16 mouse cellular contexts compared by ENCODE assay signal in genomic region chr19:53856794-53857193, GRCm38 (mm10). TPM values are rescaled to one million over a fixed set of nuclear protein-coding genes. Genes with fewer than 3 reads are reported as not detected.
DNase-seq lines count a peak whose midpoint lies in the region; ATAC-seq and TF ChIP-seq lines count a peak whose summit lies in the region.
"Had no signal": no experiment of that assay in that cellular context is flagged by ENCODE, and none has a peak within 500 bp of the region (broad histone marks: within the 10 kb centered on the region; RNA-seq: fewer than 3 reads in every experiment).

No protein-coding gene starts in this region.

- no peak overlapping the region for H3K4me2 ChIP-seq in forebrain, embryonic 15.5 days (replicated peaks)
- H3K4me2 ChIP-seq in forebrain, embryonic 11.5 days (ENCODE audit: low read depth, low read length, severe bottlenecking): no peak overlapping the region
- no peak overlapping the region for H3K4me2 ChIP-seq in heart, postnatal 0 days (ENCODE audit: low read depth, low read length)
- H3K4me2 ChIP-seq: hindbrain, embryonic 12.5 days; limb, embryonic 13.5 days; midbrain, embryonic 13.5 days; neural tube, embryonic 12.5 days had no signal

- TF ChIP-seq EP300 in heart, postnatal 0 days (IDR thresholded peaks at IDR 0.05; ENCODE audit: low read depth): no peak

- 0 out of 2 replicates have a peak overlapping the region, but pooled peaks have one; percentile 2 for H3K9ac ChIP-seq in forebrain, embryonic 15.5 days (replicated peaks)
- no peak overlapping the region for H3K9ac ChIP-seq in forebrain, embryonic 11.5 days (ENCODE audit: low read length)
- no peak overlapping the region for H3K9ac ChIP-seq in heart, postnatal 0 days (replicated peaks; ENCODE audit: low read depth, low read length)
- H3K9ac ChIP-seq: hindbrain, embryonic 12.5 days; limb, embryonic 13.5 days; liver, postnatal 0 days; midbrain, embryonic 13.5 days; neural tube, embryonic 12.5 days had no signal

- no peaks in the 10 kb centered on the region for H3K9me3 ChIP-seq in forebrain, embryonic 15.5 days
- H3K9me3 ChIP-seq in forebrain, embryonic 11.5 days (ENCODE audit: control insufficient read depth, low read length): no peaks in the 10 kb centered on the region
- H3K9me3 ChIP-seq in heart, postnatal 0 days (replicated peaks; ENCODE audit: control insufficient read depth, low read length): no peaks in the 10 kb centered on the region
- H3K9me3 ChIP-seq: hindbrain, embryonic 12.5 days; limb, embryonic 13.5 days; midbrain, embryonic 13.5 days; neural tube, embryonic 12.5 days had no signal

- no peak for ATAC-seq in forebrain, embryonic 15.5 days (replicated peaks)
- no peak for ATAC-seq in forebrain, embryonic 11.5 days (replicated peaks; ENCODE audit: low FRiP score)
- 0 out of 2 replicates have a peak, but pooled peaks have one; percentile 19 for ATAC-seq in heart, postnatal 0 days (ENCODE audit: insufficient read depth, low read depth)
- ATAC-seq: liver, postnatal 0 days; midbrain, embryonic 13.5 days had no signal

- no peak overlapping the region for H3K27ac ChIP-seq in forebrain, embryonic 15.5 days (replicated peaks)
- no peak overlapping the region for H3K27ac ChIP-seq in forebrain, embryonic 11.5 days (ENCODE audit: low read depth, low read length)
- H3K27ac ChIP-seq in heart, postnatal 0 days (ENCODE audit: low read depth): peak overlapping the region; percentile 2; the same call in 1 of the 2 replicates
- H3K27ac ChIP-seq: hindbrain, embryonic 12.5 days; limb, embryonic 13.5 days; macrophage; midbrain, embryonic 13.5 days; neural tube, embryonic 12.5 days had no signal

- no peaks in the 10 kb centered on the region for H3K27me3 ChIP-seq in forebrain, embryonic 15.5 days
- H3K27me3 ChIP-seq in forebrain, embryonic 11.5 days (ENCODE audit: control insufficient read depth, insufficient read depth, low read length): no peaks in the 10 kb centered on the region
- H3K27me3 ChIP-seq in heart, postnatal 0 days (ENCODE audit: control insufficient read depth, insufficient read depth, low read length): no peaks in the 10 kb centered on the region
- H3K27me3 ChIP-seq: hindbrain, embryonic 12.5 days; limb, embryonic 13.5 days; midbrain, embryonic 13.5 days had no signal

- TF ChIP-seq CTCF in heart, postnatal 0 days (IDR thresholded peaks at IDR 0.05; ENCODE audit: low read depth): no peak

- no peak for DNase-seq in forebrain, embryonic 11.5 days (ENCODE audit: low spot score)
- DNase-seq in brain, adult 2 months (ENCODE audit: low read depth, low spot score): peak; percentile 43
- peak; percentile 51 to 78 for DNase-seq in gastrocnemius, adult 8-10 months (ENCODE audit: low spot score in 2 of 2)
- DNase-seq in heart, postnatal 0 days (ENCODE audit: low spot score): no peak
- DNase-seq in neural tube, embryonic 10.5 days (ENCODE audit: extremely low spot score, low spot score): no peak
- DNase-seq in cerebellum, adult 11-12 months: no peak
- DNase-seq: adrenal gland, adult 8-10 months; kidney, adult 2 months; liver, postnatal 0 days; thymus, postnatal 4 days had no signal

- no peak overlapping the region for H3K4me3 ChIP-seq in forebrain, embryonic 15.5 days
- no peak overlapping the region for H3K4me3 ChIP-seq in forebrain, embryonic 11.5 days (ENCODE audit: low read depth, low read length)
- no peak overlapping the region for H3K4me3 ChIP-seq in heart, postnatal 0 days (ENCODE audit: low read depth, low read length)
- H3K4me3 ChIP-seq: hindbrain, embryonic 12.5 days; limb, embryonic 13.5 days; midbrain, embryonic 13.5 days; neural tube, embryonic 12.5 days had no signal

- peaks cover 71% of the 10 kb centered on the region for H3K4me1 ChIP-seq in forebrain, embryonic 15.5 days
- peaks cover 20% of the 10 kb centered on the region for H3K4me1 ChIP-seq in forebrain, embryonic 11.5 days (replicated peaks; ENCODE audit: control insufficient read depth, insufficient read depth, low read length)
- no peaks in the 10 kb centered on the region; the same call in 1 of the 2 replicates for H3K4me1 ChIP-seq in heart, postnatal 0 days (ENCODE audit: control insufficient read depth, insufficient read depth)

- WGBS in forebrain, embryonic 15.5 days: 43% methylated on average over 9 of the region's 9 CpGs
- 81% methylated on average over 9 of the region's 9 CpGs for WGBS in forebrain, embryonic 11.5 days
- WGBS in heart, postnatal 0 days: 42% methylated on average over 9 of the region's 9 CpGs

- no peaks in the 10 kb centered on the region for H3K36me3 ChIP-seq in forebrain, embryonic 15.5 days
- H3K36me3 ChIP-seq in forebrain, embryonic 11.5 days (ENCODE audit: control insufficient read depth, insufficient read depth, low read length): no peaks in the 10 kb centered on the region
- H3K36me3 ChIP-seq in heart, postnatal 0 days (replicated peaks; ENCODE audit: control insufficient read depth, insufficient read depth, low read length): peaks cover 62% of the 10 kb centered on the region
- H3K36me3 ChIP-seq: hindbrain, embryonic 12.5 days; limb, embryonic 13.5 days; midbrain, embryonic 13.5 days; neural tube, embryonic 12.5 days had no signal

RNA-seq across cellular contexts. Expression of gene Pdcd4, which starts 35.2 kb away (rescaled TPM):
- polyA plus RNA-seq in forebrain, embryonic 15.5 days (2015; fragmentation: Nextera tagmentation; extraction: Ambion mirVana): 90.4 and 94.7 TPM in 2 replicates
- 84.0 and 90.6 TPM in 2 replicates for polyA plus RNA-seq in forebrain, embryonic 11.5 days (2014; fragmentation: Nextera tagmentation; extraction: Ambion mirVana)
- total RNA-seq in gastrocnemius, adult 8-10 months (2022): 10 to 100 TPM; 12.9 to 22.3 (median 16.3) TPM
- total RNA-seq in heart, postnatal 0 days (2014; rRNA removed; ENCODE audit: low replicate concordance): 4.2 and 5.5 TPM in 2 replicates
- 28.6 and 34.8 TPM in 2 replicates for polyA plus RNA-seq in heart, postnatal 0 days (2015; fragmentation: Nextera tagmentation; extraction: Ambion mirVana)

Comparison
In these comparisons a context has a peak if more than half of its experiments do, and no peak if none do; other contexts are left out.
1. DNase-seq: peak in brain, adult 2 months (single experiment) and gastrocnemius, adult 8-10 months (2 of 2); none in forebrain, embryonic 11.5 days (single experiment), heart, postnatal 0 days (single experiment), neural tube, embryonic 10.5 days (single experiment) and cerebellum, adult 11-12 months (single experiment).